Mouse (Mus musculus) stomach, postnatal 0 days (tissue): ENCODE results near the gene Tgfbr3.

ENCODE experiments used
- CTCF ChIP-seq: IDR thresholded peaks from 2 replicates; pipeline ENCODE4 v1.5.1; 2016; ENCODE audit warnings: antibody characterized with exemption, low read depth, mild to moderate bottlenecking, moderate library complexity
- EP300 ChIP-seq: optimal IDR thresholded peaks from 2 replicates; pipeline ENCODE3; 2016; ENCODE audit warnings: antibody characterized with exemption

DNA sequence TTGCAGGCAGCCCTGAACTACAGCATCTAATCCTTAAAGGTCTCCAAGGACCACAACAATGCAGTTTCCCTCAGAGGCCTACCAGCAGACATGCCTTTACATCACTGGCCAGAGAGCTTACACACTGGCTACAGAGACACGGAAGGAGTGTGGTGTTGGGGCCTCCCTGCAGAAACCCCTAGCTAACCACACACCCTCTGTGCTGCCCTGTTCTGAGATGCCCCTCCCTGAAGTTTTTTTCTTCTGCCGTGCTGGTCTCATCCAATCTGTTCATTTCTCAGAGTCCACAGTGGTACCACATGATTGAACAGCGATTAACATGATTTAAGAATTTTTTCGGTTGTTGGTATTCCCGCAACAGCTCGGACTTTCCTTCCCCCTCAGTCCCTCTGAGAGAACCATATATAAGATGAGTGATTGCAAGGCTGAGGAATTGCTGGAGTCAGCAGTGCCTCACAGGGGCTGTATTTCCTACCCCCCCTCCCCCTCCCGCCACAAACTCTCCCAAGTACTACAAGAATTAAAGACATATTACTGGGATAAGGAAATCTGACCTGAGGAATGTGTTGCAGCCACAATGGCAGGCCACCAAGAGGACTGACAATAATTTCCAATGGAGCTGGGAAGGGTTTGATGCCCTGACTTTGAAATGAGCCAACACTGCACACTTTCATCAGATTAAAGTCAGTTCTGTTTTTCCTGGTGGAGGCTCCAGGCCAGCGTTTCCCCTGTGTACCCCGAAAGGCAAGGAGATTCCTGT lies 75.9 kb downstream of the Tgfbr3 start:
- TF ChIP-seq CTCF (no peak), EP300 (no peak)
